Mouse (Mus musculus) erythroblast, adult 5-6 weeks (primary cell): ENCODE measurements around the gene Hoxb9. TPM values are rescaled to one million over a fixed set of nuclear protein-coding genes. Genes with fewer than 3 reads are reported as not detected.

Experiments used
- ATAC-seq: replicated peaks from 2 replicates; pipeline ENCODE4 v1.8.0; 2016; ENCODE audit warnings: moderate number of reproducible peaks, mild to moderate bottlenecking, moderate TSS enrichment, inconsistent platforms; ENCODE audit not compliant: poor library complexity, low FRiP score, severe bottlenecking
- total RNA-seq, 2 experiments: library from RNA; stranded (forward) in 1 of 2; stranded (reverse) in 1 of 2; fragments of 150-400 nt in 1 of 2; fragments of 200-764, 138-1000 nt in 1 of 2; gene quantifications; 2 replicates each; pipeline versions ENCODE4 v1.2.3 to v1.2.4; 2015 to 2017; ENCODE audit warnings: low replicate concordance in 2 of 2

Gene Hoxb9
- total RNA-seq, 2 experiments from 2014 or later: not detected

GRCm38 (mm10) chr11:96264390-96265020, 6.8 kb upstream of the Hoxb9 start:
- ATAC-seq: no peak

- ATAC-seq: no peak
Measured at GRCm38 (mm10) chr11:96265954-96266353, 5.3 kb upstream of the Hoxb9 start.

GRCm38 (mm10) chr11:96267021-96267920, 4.0 kb upstream of the Hoxb9 start:
- no peak for ATAC-seq

- no peak for ATAC-seq
Measured at GRCm38 (mm10) chr11:96268031-96268745, 3.1 kb upstream of the Hoxb9 start.

GRCm38 (mm10) chr11:96269869-96270268, 1.4 kb upstream of the Hoxb9 start:
- ATAC-seq: no peak

- no peak for ATAC-seq
Measured at GRCm38 (mm10) chr11:96271541-96272011, 319 bp downstream of the Hoxb9 start.

GRCm38 (mm10) chr11:96272024-96272921, 1.0 kb downstream of the Hoxb9 start:
- no peak for ATAC-seq

GRCm38 (mm10) chr11:96274428-96274827, 3.2 kb downstream of the Hoxb9 start:
- no peak for ATAC-seq

- ATAC-seq: no peak
Measured at GRCm38 (mm10) chr11:96275896-96276295, 4.6 kb downstream of the Hoxb9 start.

- ATAC-seq: no peak
Measured at GRCm38 (mm10) chr11:96277151-96278044, 6.1 kb downstream of the Hoxb9 start.

- ATAC-seq: no peak
Measured at GRCm38 (mm10) chr11:96278324-96278723, 7.1 kb downstream of the Hoxb9 start.

- no peak for ATAC-seq
Measured at GRCm38 (mm10) chr11:96278773-96279172, 7.5 kb downstream of the Hoxb9 start.

GRCm38 (mm10) chr11:96279421-96280233, 8.4 kb downstream of the Hoxb9 start:
- no peak for ATAC-seq

GRCm38 (mm10) chr11:96280399-96281378, 9.4 kb downstream of the Hoxb9 start:
- no peak for ATAC-seq

GRCm38 (mm10) chr11:96281396-96281795, 10.1 kb downstream of the Hoxb9 start:
- ATAC-seq: no peak

- no peak for ATAC-seq
Measured at GRCm38 (mm10) chr11:96281855-96282570, 10.8 kb downstream of the Hoxb9 start, which contains the start of gene Hoxb8. Hoxb8 (plus strand) TSS chr11:96281905.
